Mouse (Mus musculus) retina, adult 2 months (tissue): ENCODE measurements around the gene Plpp2.

ENCODE experiments used
- DNase-seq: peaks from one replicate; pipeline ENCODE4 v3.0.0-alpha.2; 2012; ENCODE audit warnings: low read depth, low spot score

Gene Plpp2

GRCm38 (mm10) chr10:79548971-79549723, 15.6 kb upstream of the Plpp2 start:
- no peak for DNase-seq

DNA sequence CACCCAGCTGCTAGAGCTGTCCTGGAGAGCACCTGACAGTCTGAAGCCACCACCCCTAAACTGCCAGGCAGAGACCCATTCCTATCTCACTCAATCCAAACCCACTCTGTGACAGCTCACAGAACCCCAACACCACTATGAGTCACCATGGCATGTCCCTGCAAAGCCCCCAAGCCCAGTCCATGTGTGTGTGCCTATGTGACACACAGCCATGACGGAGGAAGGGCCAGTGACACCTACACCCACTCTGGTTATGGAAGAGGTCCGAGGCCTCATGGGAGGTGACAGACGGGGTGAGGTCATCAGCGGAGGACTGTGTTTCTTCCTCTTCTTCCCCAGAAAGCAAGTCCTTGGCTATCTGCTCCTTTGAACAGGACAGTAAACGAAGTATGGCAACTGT, 14.9 kb upstream of the Plpp2 start:
- DNase-seq: no peak

- DNase-seq: no peak
Measured at GRCm38 (mm10) chr10:79547148-79547675, 13.6 kb upstream of the Plpp2 start.

GRCm38 (mm10) chr10:79546483-79546882, 12.9 kb upstream of the Plpp2 start:
- DNase-seq: no peak

DNA sequence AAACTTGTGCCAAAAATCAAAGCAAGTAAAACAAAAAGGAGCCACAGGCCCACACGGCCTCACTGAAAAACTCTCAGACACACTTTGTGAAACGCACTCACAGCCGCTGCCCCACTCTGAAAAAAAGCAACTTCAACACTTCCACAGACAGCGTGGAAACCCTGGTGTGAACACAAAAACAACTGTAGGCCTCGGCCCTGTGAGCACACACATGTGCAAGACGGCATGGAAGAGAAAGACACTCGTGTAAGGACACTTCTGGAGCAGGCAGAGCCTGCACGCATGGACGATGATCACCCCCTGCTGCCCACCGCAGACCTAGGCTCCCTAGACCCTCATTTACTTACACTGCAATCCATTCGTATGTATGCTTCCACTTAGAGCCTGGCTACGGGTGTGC, 12.3 kb upstream of the Plpp2 start:
- no peak for DNase-seq

DNA sequence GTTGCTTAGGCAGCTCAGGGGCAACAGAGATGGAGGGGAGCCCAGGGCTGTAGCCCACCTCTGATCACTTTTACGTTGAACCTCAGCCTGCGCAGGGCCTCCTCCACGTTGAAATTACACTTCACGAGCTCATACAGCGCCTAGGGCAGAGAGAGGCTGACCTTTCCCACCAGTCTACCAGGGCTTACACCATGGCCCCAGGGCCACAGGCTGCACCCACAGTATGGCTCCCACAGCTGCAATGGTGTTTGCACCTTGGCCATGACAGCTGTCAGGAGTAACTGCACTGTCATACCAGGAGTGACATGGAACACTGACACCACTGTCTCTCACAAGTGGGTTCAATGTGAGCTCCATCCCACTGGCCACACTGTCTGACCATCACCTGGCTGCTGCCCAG, 11.0 kb upstream of the Plpp2 start:
- no peak for DNase-seq

DNA sequence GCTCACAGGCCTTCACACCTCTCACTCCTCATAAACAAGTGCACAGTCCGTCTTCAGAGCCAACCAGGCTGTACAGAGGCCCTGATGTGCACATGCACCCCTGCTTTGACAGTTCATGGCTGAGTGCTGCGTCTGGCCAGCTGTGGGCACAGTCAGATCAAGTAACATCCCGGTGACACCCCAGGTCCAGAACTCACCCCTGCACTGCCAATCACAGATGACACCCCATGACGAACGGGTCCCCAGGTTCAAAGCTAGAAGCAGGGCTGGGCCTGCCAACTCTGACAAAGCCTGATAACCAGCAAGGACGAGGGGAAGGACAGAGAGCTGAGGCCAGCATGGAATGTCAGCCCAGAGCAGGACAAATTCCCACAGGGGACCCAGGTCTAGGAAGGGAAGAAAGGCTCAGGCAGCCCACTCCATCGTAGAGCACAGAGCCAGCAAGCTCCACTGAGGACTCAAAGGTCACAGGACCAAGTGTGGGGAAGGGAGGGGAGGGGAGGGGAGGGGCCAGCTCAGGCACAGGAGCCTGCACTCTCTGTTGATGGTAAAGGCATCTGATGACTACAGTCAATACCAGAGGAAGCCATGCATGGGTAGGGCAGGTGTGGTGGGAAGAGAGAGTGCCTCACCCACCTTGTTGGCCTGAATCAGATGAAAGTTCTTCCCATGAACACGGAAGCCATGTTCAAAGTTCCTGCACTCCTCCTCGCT, 10.4 kb upstream of the Plpp2 start:
- DNase-seq: no peak

- DNase-seq: no peak
Measured at GRCm38 (mm10) chr10:79542171-79542570, 8.6 kb upstream of the Plpp2 start.

DNA sequence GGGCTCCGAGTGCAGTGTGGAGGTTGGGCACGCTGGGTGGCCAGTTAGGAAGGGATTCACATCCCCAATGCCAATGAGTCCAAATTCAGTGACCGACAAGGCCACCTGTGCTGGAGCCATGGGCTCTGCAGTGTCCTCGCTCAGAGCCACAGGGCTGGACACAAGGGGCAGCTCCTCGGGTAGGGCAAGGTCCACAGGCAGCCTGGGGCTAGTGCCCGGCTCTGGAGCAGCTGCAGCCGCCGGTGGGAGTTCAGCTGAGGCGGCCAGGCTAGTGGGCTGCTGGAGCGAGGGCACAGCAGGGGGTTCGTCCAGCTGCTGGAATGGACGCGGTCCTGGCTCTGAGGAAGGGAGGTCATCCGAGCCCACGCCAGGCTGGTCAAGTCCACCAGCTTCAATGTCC, 7.9 kb upstream of the Plpp2 start:
- no peak for DNase-seq

DNA sequence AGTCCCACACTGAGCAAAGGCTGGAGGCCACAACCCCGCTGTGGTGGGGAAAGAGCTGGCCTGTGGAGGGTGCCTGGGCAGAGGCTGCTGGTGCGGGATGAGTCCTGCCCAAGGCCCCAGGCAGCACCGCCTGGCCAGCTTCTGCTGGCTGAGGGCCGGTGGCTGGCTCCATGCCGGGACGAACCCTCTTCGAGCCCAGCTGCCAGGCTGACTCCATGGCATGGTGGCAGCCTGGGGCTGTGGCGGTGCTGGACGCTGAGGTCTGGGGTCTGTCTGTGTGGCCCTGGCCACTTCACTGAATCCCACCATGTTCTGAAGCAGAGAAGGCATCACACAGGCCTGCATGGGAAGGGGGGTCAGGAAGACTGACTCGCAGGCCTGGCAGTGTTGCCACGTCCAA, 7.2 kb upstream of the Plpp2 start:
- DNase-seq: no peak

GRCm38 (mm10) chr10:79539701-79540495, 6.3 kb upstream of the Plpp2 start:
- no peak for DNase-seq

- DNase-seq: no peak
Measured at GRCm38 (mm10) chr10:79538873-79539272, 5.3 kb upstream of the Plpp2 start.

- no peak for DNase-seq
Measured at GRCm38 (mm10) chr10:79538323-79538722, 4.7 kb upstream of the Plpp2 start.

DNA sequence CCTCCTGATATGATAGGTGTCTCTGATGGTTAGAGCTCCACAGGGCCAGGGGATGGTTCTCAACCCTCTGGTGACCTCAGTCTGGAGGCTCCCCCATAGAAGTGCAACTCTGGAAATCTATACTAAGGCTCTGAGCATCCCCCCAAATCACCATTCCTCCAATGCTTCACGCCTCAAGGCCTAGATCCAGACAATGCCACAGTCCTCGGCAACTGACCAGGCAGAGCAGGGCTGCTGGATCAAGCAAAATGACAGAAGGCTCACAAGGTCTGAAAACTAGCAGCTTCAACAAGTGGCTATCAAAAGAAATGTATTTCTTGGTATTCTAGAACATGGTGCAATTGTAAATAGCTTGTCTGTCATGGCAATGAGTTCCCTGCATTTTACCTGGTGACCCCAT, 4.2 kb upstream of the Plpp2 start:
- no peak for DNase-seq

- no peak for DNase-seq
Measured at GRCm38 (mm10) chr10:79537271-79537670, 3.7 kb upstream of the Plpp2 start.

GRCm38 (mm10) chr10:79536461-79537080, 3.0 kb upstream of the Plpp2 start:
- DNase-seq: no peak

GRCm38 (mm10) chr10:79535431-79535830, 1.8 kb upstream of the Plpp2 start:
- no peak for DNase-seq

- DNase-seq: no peak
Measured at GRCm38 (mm10) chr10:79534426-79534825, 830 bp upstream of the Plpp2 start.

DNA sequence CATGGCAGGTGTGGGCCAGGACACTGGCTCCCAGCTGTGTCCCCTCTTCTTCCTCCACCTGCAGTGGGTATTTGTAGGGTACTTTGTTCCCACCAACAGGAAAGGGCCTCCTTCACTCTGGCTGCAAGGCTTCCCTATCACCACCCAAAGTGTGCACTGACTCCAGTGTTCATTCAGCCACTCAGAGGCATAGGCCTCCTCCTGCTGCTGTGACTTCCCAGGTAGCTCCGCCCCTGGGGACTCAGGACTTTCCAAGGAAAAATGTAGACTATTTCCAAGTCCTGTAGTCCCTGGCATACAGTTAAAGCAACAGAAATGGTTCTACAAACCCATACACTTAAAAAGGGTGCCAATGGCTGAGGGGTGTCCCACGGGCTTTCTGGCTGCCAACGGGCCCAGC, 918 bp downstream of the Plpp2 start:
- no peak for DNase-seq

GRCm38 (mm10) chr10:79531593-79531992, 2.0 kb downstream of the Plpp2 start:
- no peak for DNase-seq

- no peak for DNase-seq
Measured at GRCm38 (mm10) chr10:79530721-79531120, 2.9 kb downstream of the Plpp2 start.

DNA sequence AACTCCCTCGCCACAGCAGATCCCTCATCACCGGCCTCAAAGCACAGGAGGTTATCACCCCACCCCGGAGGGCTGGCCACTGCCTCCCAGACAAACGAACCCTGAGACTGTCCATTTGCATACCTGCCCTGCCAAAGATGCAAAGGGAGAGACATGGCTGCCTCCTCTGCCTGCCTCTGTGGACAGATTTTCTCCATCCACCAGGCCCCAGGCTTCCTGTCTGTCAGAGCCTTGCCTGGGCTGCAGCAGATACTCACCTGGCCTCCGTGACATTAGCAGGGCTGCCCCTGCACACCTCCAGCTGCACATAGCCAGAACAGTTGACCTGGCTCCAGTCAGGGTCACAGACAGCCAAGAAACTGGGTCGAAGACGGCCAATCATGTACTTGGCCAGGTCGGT, 3.4 kb downstream of the Plpp2 start:
- DNase-seq: no peak
